Mouse (Mus musculus) liver, embryonic 13.5 days (tissue): Measurements from ENCODE around the gene LTO1. TPM values are rescaled to one million over a fixed set of nuclear protein-coding genes. Genes with fewer than 3 reads are reported as not detected.

Experiments
- ATAC-seq: fragments of 200-750 bp; cut with Nextera tagmentation; 2 replicates; pipeline ENCODE4 v1.8.0; 2017; ENCODE audit warnings: low read depth, mild to moderate bottlenecking, moderate number of reproducible peaks, moderate library complexity
- DNase-seq: peaks from one replicate; pipeline ENCODE4 v3.0.0; 2022
- H3K27ac ChIP-seq: fragments of 300-500 bp; sonication (generic); 2 replicates; pipeline ENCODE4 v1.5.1; 2015; ENCODE audit warnings: moderate library complexity, mild to moderate bottlenecking, inconsistent platforms
- H3K27me3 ChIP-seq: fragments of 300-500 bp; sonication (generic); 2 replicates; pipeline ENCODE4 v1.6.1; 2015; ENCODE audit warnings: mild to moderate bottlenecking, inconsistent platforms
- H3K36me3 ChIP-seq: fragments of 300-500 bp; sonication (generic); 2 replicates; pipeline ENCODE4 v1.6.1; 2015; ENCODE audit warnings: mild to moderate bottlenecking, inconsistent platforms
- H3K4me1 ChIP-seq: fragments of 300-500 bp; sonication (generic); replicated peaks from 2 replicates; pipeline ENCODE4 v1.6.1; 2015; ENCODE audit warnings: inconsistent platforms
- H3K4me2 ChIP-seq: fragments of 300-500 bp; sonication (generic); 2 replicates; pipeline ENCODE4 v1.6.1; 2015; ENCODE audit warnings: inconsistent platforms, mild to moderate bottlenecking, moderate library complexity
- H3K4me3 ChIP-seq: fragments of 300-500 bp; sonication (generic); replicated peaks from 2 replicates; pipeline ENCODE4 v1.5.1; 2015; ENCODE audit warnings: mild to moderate bottlenecking, inconsistent platforms
- H3K9ac ChIP-seq: fragments of 300-500 bp; sonication (generic); 2 replicates; pipeline ENCODE4 v1.6.1; 2015; ENCODE audit warnings: mild to moderate bottlenecking, inconsistent platforms
- H3K9me3 ChIP-seq: fragments of 300-500 bp; sonication (generic); replicated peaks from 2 replicates; pipeline ENCODE4 v1.6.1; 2016; ENCODE audit warnings: inconsistent platforms
- WGBS: fragments of 180-500 bp; shearing (Covaris S2); methylation state at CpG from one replicate; pipeline ENCODE4 v1.1.7; 2015; ENCODE audit not compliant: insufficient replicate concordance; 5-methylcytosine and 5-hydroxymethylcytosine counted together
- polyA plus RNA-seq: library from polyadenylated mRNA; unstranded; fragments of >200 nt; fragmentation: Nextera tagmentation; extraction: Ambion mirVana; gene quantifications from 2 replicates; pipeline ENCODE4 v1.2.1, GENCODE M21; 2015

LTO1 gene
- polyA plus RNA-seq, 1 experiment from 2014 or later: 9.6 TPM

DNA sequence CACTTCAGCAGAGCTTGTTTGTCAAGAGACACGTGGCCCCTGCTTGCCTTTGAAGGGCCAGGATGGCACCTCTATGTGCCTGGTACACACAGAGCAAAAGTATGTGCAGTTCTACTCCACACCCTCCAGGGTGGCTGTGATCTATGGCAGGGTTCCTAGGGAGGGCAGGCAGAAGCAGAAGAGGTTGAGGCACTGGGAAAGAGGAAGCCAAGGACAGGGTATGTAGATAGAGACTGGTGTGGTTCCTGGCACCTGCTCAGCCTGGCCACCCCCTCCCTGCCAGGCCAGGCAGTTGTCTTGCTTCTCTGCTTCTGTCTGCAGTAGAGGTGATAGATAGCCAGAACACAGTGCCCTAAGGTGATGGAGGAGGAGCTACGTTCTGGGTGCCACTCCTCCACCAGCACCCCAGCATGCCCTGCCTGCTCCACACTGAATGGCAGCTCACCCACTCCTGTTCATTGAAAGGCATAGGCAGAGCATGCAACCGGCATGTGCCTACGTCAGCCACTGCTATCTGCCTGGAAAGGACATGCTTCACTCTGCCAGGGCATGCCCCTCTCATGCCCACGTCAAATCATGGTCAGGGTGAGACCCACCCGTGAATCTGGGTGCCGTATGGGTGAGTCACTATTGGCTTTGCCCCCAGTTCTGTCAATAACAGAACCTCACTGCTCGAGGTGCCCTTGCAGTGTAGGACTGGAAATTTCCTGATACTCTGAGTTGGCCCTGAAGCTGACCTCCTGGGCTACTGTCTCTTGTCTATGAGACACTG lies 56.3 kb downstream of the LTO1 start:
- H3K4me3 ChIP-seq: no peak overlapping the region
- H3K9ac ChIP-seq: no peak overlapping the region
- 0 out of 2 replicates have a peak, but pooled peaks cover 3% of the 10 kb centered on the region for H3K4me1 ChIP-seq
- H3K9me3 ChIP-seq: no peaks in the 10 kb centered on the region
- 0 out of 2 replicates have a peak, but pooled peaks have one; percentile 26 for ATAC-seq
- WGBS: 55% methylated on average over 8 of the region's 8 CpGs
- H3K36me3 ChIP-seq: no peaks in the 10 kb centered on the region
- no peaks in the 10 kb centered on the region for H3K27me3 ChIP-seq
- DNase-seq: no peak
- no peak overlapping the region for H3K27ac ChIP-seq
- no peak overlapping the region for H3K4me2 ChIP-seq

DNA sequence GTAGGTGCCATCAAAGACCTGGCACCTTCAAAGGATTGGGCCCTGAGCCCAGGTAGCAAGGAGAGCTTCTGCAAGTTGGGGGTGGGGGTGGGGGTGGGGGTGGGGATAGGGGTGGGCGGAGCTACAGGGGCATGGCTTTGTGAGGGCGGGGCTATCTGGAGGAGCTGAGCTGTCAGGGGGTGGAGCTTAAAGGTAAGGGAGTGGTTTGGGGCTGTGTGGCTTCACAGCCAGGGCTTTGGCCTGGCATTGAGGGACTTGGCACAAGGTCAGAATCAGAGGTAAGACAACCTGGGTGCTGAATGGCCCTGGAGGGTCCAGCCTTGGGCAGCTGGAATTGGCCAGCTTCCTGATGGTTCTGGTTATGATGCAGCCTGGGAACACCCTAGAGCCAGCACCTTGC lies 56.9 kb downstream of the LTO1 start:
- Histone ChIP-seq H3K27ac (no peak overlapping the region), H3K4me3 (no peak overlapping the region), H3K36me3 (no peaks in the 10 kb centered on the region), H3K4me2 (no peak overlapping the region), H3K27me3 (no peaks in the 10 kb centered on the region), H3K9ac (no peak overlapping the region), H3K9me3 (no peaks in the 10 kb centered on the region), H3K4me1 (0 out of 2 replicates have a peak, but pooled peaks cover 3% of the 10 kb centered on the region)
- WGBS: 38% methylated on average over 2 of the region's 2 CpGs
- ATAC-seq (no peak), DNase-seq (no peak)

DNA sequence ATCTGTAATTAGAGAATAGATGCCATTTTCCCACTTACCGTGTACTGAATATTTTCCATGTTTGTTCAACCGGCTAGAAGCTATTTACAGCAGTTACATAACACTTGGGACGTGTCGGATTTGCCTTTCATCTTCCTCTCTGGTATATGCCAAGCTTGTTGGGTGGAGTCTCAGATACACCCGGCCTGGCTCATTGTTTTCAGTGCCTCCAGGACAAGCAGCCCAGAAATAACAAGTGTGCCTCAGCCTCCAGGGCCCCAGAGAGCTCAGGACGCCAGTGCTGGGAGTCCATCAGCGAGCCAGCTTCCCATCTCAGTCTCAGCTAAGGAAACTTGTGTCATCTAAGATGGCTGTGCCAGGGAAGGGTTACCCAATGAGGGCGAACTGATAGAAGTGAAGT lies 58.6 kb downstream of the LTO1 start:
- Histone ChIP-seq H3K9me3 (no peaks in the 10 kb centered on the region), H3K4me3 (no peak overlapping the region), H3K36me3 (no peaks in the 10 kb centered on the region), H3K27ac (no peak overlapping the region), H3K27me3 (no peaks in the 10 kb centered on the region), H3K9ac (no peak overlapping the region), H3K4me1 (0 out of 2 replicates have a peak, but pooled peaks cover 3% of the 10 kb centered on the region), H3K4me2 (no peak overlapping the region)
- DNase-seq (no peak), ATAC-seq (no peak)
- WGBS: 52% methylated on average over 8 of the region's 8 CpGs

- Histone ChIP-seq H3K27ac (no peak overlapping the region), H3K4me2 (no peak overlapping the region), H3K9ac (no peak overlapping the region), H3K27me3 (no peaks in the 10 kb centered on the region), H3K9me3 (no peaks in the 10 kb centered on the region), H3K4me3 (no peak overlapping the region), H3K36me3 (no peaks in the 10 kb centered on the region), H3K4me1 (0 out of 2 replicates have a peak, but pooled peaks cover 4% of the 10 kb centered on the region)
- 56% methylated on average over 2 of the region's 2 CpGs for WGBS
- DNase-seq: no peak
- no peak for ATAC-seq
These were observed 62.2 kb downstream of the LTO1 start for GRCm38 (mm10) chr7:144977121-144977520.

DNA sequence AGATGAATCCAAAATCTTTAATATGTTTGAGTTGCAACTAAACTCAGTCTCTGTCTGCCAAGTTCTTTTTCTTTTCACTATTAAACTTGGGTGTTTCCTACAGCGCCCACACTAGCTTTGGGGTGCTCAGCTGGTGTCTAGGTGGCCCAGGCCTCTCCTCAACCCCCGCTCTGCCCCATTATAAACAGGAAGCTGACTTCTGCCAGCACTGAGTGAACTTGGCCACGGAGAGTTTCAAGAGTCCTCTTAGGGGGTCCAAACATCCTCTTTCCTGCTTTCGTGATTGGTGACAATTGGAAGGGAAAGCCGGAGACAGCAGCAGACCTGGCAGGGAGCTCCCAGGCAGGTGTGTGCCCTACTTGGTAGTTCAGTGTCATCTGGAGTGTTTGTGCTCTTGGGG lies 64.9 kb downstream of the LTO1 start:
- no peak overlapping the region for H3K9ac ChIP-seq
- DNase-seq (no peak), ATAC-seq (no peak)
- 40% methylated on average over 5 of the region's 5 CpGs for WGBS
- H3K27me3 ChIP-seq: no peaks in the 10 kb centered on the region
- 0 out of 2 replicates have a peak, but pooled peaks cover 4% of the 10 kb centered on the region for H3K4me1 ChIP-seq
- no peak overlapping the region for H3K4me2 ChIP-seq
- no peak overlapping the region for H3K27ac ChIP-seq
- H3K9me3 ChIP-seq: no peaks in the 10 kb centered on the region
- no peaks in the 10 kb centered on the region for H3K36me3 ChIP-seq
- H3K4me3 ChIP-seq: no peak overlapping the region

Other genes with a start within 250 kb of the LTO1 start
- gene Ano1, start 163.1 kb upstream of the LTO1 start, polyA plus RNA-seq: 3.4 and 3.8 TPM in 2 replicates
- 0.16 and 0.31 TPM in 2 replicates for gene Fgf3, start 77.0 kb upstream of the LTO1 start, polyA plus RNA-seq
- gene Fgf4, start 67.7 kb upstream of the LTO1 start, polyA plus RNA-seq: 0.03 TPM in 1 of 2 replicates, not detected in the other
- gene Fgf15, start 18.6 kb upstream of the LTO1 start, polyA plus RNA-seq: 0.07 and 0.14 TPM in 2 replicates
- gene Ccnd1, start 24.8 kb downstream of the LTO1 start, polyA plus RNA-seq: 36.8 and 50.3 TPM in 2 replicates